Mouse (Mus musculus) MEL (cell line): ENCODE measurements around the gene Wasf2.

Source experiments
- CHD2 ChIP-seq: IDR thresholded peaks from 2 replicates; pipeline ENCODE4 v1.6.1; 2011; ENCODE audit warnings: low read length, improper control_type of control experiment
- CTCF ChIP-seq, 3 experiments: IDR thresholded peaks in 2 of 3; conservative IDR thresholded peaks in 1 of 3; 2 replicates each; pipeline ENCODE4 v1.5.1; 2011 to 2012; ENCODE audit warnings: low read length in 3 of 3, low read depth in 2 of 3, mild to moderate bottlenecking in 2 of 3, improper control_type of control experiment in 1 of 3, inconsistent platforms in 1 of 3, mixed read lengths in 1 of 3, moderate library complexity in 1 of 3; ENCODE audit not compliant: control insufficient read depth in 1 of 3, insufficient read depth in 1 of 3, poor library complexity in 1 of 3, severe bottlenecking in 1 of 3
- EP300 ChIP-seq, 2 experiments: IDR thresholded peaks; 2 replicates each; pipeline ENCODE4 v1.6.1; 2011; ENCODE audit warnings: improper control_type of control experiment in 2 of 2, low read length in 2 of 2, low read depth in 1 of 2, mild to moderate bottlenecking in 1 of 2
- GABPA ChIP-seq: IDR thresholded peaks from 2 replicates; pipeline ENCODE4 v1.6.1; 2012; ENCODE audit warnings: low read depth, mild to moderate bottlenecking, inconsistent platforms, low read length, improper control_type of control experiment, moderate library complexity
- JUND ChIP-seq: IDR thresholded peaks from 2 replicates; pipeline ENCODE4 v1.6.1; 2011; ENCODE audit warnings: low read depth, mild to moderate bottlenecking, improper control_type of control experiment, low read length
- MXI1 ChIP-seq: IDR thresholded peaks from 2 replicates; pipeline ENCODE4 v1.6.1; 2011; ENCODE audit warnings: mild to moderate bottlenecking, low read depth, low read length, improper control_type of control experiment
- MYB ChIP-seq: IDR thresholded peaks from 2 replicates; pipeline ENCODE4 v1.6.1; 2011; ENCODE audit warnings: mild to moderate bottlenecking, low read depth, low read length, improper control_type of control experiment
- NRF1 ChIP-seq: IDR thresholded peaks from 2 replicates; pipeline ENCODE4 v1.6.1; 2014; ENCODE audit warnings: low read depth, mild to moderate bottlenecking, inconsistent platforms, low read length, improper control_type of control experiment, moderate library complexity; ENCODE audit not compliant: poor library complexity, insufficient read depth, severe bottlenecking
- POLR2A ChIP-seq, 2 experiments: IDR thresholded peaks; 2 replicates each; pipeline ENCODE4 v1.6.1; 2011 to 2012; ENCODE audit warnings: low read length in 2 of 2, mild to moderate bottlenecking in 2 of 2, control low read depth in 1 of 2, improper control_type of control experiment in 1 of 2, low read depth in 1 of 2, moderate library complexity in 1 of 2; ENCODE audit not compliant: control insufficient read depth in 1 of 2, insufficient read depth in 1 of 2, poor library complexity in 1 of 2
- RAD21 ChIP-seq: IDR thresholded peaks from 2 replicates; pipeline ENCODE4 v1.6.1; 2011; ENCODE audit warnings: mild to moderate bottlenecking, low read depth, low read length, improper control_type of control experiment
- TAL1 ChIP-seq: IDR thresholded peaks from 2 replicates; pipeline ENCODE4 v1.6.1; 2012; ENCODE audit warnings: mild to moderate bottlenecking, inconsistent platforms, low read length, moderate library complexity, mixed read lengths
- UBTF ChIP-seq: IDR thresholded peaks from 2 replicates; pipeline ENCODE4 v1.6.1; 2012; ENCODE audit warnings: low read depth, mild to moderate bottlenecking, inconsistent platforms, low read length, improper control_type of control experiment, moderate library complexity, borderline replicate concordance; ENCODE audit not compliant: insufficient read depth
- USF2 ChIP-seq, 2 experiments: IDR thresholded peaks; 2 replicates each; pipeline ENCODE4 v1.6.1; 2011 to 2012; ENCODE audit warnings: improper control_type of control experiment in 2 of 2, low read length in 2 of 2, borderline replicate concordance in 1 of 2, inconsistent platforms in 1 of 2, low read depth in 1 of 2, mild to moderate bottlenecking in 1 of 2; ENCODE audit not compliant: insufficient read depth in 1 of 2

DNA sequence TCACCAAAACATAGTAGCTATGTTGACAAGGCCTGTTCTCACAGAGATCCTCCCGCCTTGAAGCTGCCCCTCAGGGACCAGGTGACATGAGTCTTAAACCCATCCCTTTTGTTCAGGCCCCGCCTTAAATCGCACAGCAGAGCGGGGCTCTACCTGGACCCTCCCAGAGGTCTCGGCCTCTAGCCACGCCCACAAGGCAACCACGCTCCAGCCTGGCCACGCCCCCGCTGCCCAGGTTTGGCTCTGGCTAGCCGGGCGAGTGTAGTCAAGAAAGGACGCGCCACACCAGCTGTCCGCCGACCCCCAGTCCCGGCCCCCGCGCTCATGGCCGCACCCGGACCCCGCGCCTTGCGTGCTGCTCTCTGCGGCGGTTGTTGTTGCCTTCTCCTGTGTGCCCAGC lies 90.4 kb downstream of the Wasf2 start:
- TF ChIP-seq USF2 (IDR thresholded peaks at IDR 0.05; ENCODE audit: borderline replicate concordance in 1 of 2, insufficient read depth in 1 of 2, low read depth in 1 of 2, low read length in 2 of 2), result no peak
- TF ChIP-seq POLR2A (IDR thresholded peaks at IDR 0.05; ENCODE audit: control insufficient read depth in 1 of 2, insufficient read depth in 1 of 2, low read depth in 1 of 2, low read length in 2 of 2, poor library complexity in 1 of 2), result no peak
- no peak for TF ChIP-seq UBTF
- no peak for TF ChIP-seq CHD2
- no peak for TF ChIP-seq TAL1
- TF ChIP-seq CTCF (IDR thresholded peaks at IDR 0.05 in 2 of 3, conservative IDR thresholded peaks at IDR 0.05 in 1 of 3; ENCODE audit: control insufficient read depth in 1 of 3, insufficient read depth in 1 of 3, low read depth in 2 of 3, low read length in 3 of 3, poor library complexity in 1 of 3, severe bottlenecking in 1 of 3), result no peak
- TF ChIP-seq EP300 (IDR thresholded peaks at IDR 0.05; ENCODE audit: low read depth in 1 of 2, low read length in 2 of 2), result no peak
- no peak for TF ChIP-seq NRF1
- TF ChIP-seq GABPA, result no peak
- TF ChIP-seq JUND, result no peak
- no peak for TF ChIP-seq MYB
- no peak for TF ChIP-seq MXI1
- no peak for TF ChIP-seq RAD21
